Mouse (Mus musculus) MEL (cell line): ENCODE results near the gene Hps6. TPM values are rescaled to one million over a fixed set of nuclear protein-coding genes. Genes with fewer than 3 reads are reported as not detected.
A peak's percentile ranks its signal among the peaks of the same experiment; 100 is the strongest.

ENCODE experiments used
- DNase-seq: peaks from one replicate; pipeline ENCODE4 v3.0.0; 2011; ENCODE audit warnings: low read depth, low spot score
- H3K27ac ChIP-seq: 2 replicates; pipeline ENCODE4 v1.5.1; 2012; ENCODE audit warnings: low read depth, mild to moderate bottlenecking, control low read depth, low read length, moderate library complexity; ENCODE audit not compliant: control insufficient read depth
- H3K27me3 ChIP-seq, 2 experiments: fragments of 150-350 bp in 1 of 2; sonication (generic) in 1 of 2; 2 replicates each; pipeline ENCODE4 v1.6.1; 2012; ENCODE audit warnings: low read length in 2 of 2, mild to moderate bottlenecking in 2 of 2, improper control_type of control experiment in 1 of 2, moderate library complexity in 1 of 2; ENCODE audit not compliant: insufficient read depth in 2 of 2, control insufficient read depth in 1 of 2
- H3K36me3 ChIP-seq, 2 experiments: 2 replicates each; pipeline ENCODE4 v1.6.1; 2012 to 2014; ENCODE audit warnings: low read length in 2 of 2, improper control_type of control experiment in 1 of 2, inconsistent platforms in 1 of 2, mild to moderate bottlenecking in 1 of 2; ENCODE audit not compliant: insufficient read depth in 2 of 2, control insufficient read depth in 1 of 2
- H3K4me1 ChIP-seq, 2 experiments: fragments of 150-350 bp in 1 of 2; sonication (generic) in 1 of 2; 2 replicates each; pipeline ENCODE4 v1.6.1; 2012; ENCODE audit warnings: low read length in 2 of 2, improper control_type of control experiment in 1 of 2, mild to moderate bottlenecking in 1 of 2; ENCODE audit not compliant: insufficient read depth in 2 of 2, control insufficient read depth in 1 of 2
- H3K4me3 ChIP-seq, 2 experiments: fragments of 150-350 bp in 1 of 2; sonication (generic) in 1 of 2; 2 replicates each; pipeline ENCODE4 v1.5.1; 2012; ENCODE audit warnings: low read depth in 2 of 2, low read length in 2 of 2, mild to moderate bottlenecking in 2 of 2, moderate library complexity in 2 of 2, control low read depth in 1 of 2, improper control_type of control experiment in 1 of 2; ENCODE audit not compliant: control insufficient read depth in 1 of 2, insufficient read depth in 1 of 2
- H3K79me2 ChIP-seq: 2 replicates; pipeline ENCODE4 v1.6.1; 2012; ENCODE audit warnings: mild to moderate bottlenecking, low read length, moderate library complexity; ENCODE audit not compliant: control insufficient read depth, poor library complexity, insufficient read depth
- H3K9ac ChIP-seq: 2 replicates; pipeline ENCODE4 v1.6.1; 2012; ENCODE audit warnings: low read depth, mild to moderate bottlenecking, control low read depth, low read length, moderate library complexity; ENCODE audit not compliant: control insufficient read depth, poor library complexity, severe bottlenecking
- H3K9me3 ChIP-seq: fragments of 150-350 bp; sonication (generic); replicated peaks from 2 replicates; pipeline ENCODE4 v1.6.1; 2012; ENCODE audit warnings: mild to moderate bottlenecking, low read length, improper control_type of control experiment, moderate library complexity; ENCODE audit not compliant: insufficient read depth
- CHD2 ChIP-seq: IDR thresholded peaks from 2 replicates; pipeline ENCODE4 v1.6.1; 2011; ENCODE audit warnings: low read length, improper control_type of control experiment
- E2F4 ChIP-seq: IDR thresholded peaks from 2 replicates; pipeline ENCODE4 v1.6.1; 2011; ENCODE audit warnings: low read depth, low read length, improper control_type of control experiment, borderline replicate concordance
- ELF1 ChIP-seq: IDR thresholded peaks from 2 replicates; pipeline ENCODE4 v1.6.1; 2014; ENCODE audit warnings: low read depth, mild to moderate bottlenecking, inconsistent platforms, low read length, improper control_type of control experiment, moderate library complexity
- EP300 ChIP-seq, 2 experiments: IDR thresholded peaks; 2 replicates each; pipeline ENCODE4 v1.6.1; 2011; ENCODE audit warnings: improper control_type of control experiment in 2 of 2, low read length in 2 of 2, low read depth in 1 of 2, mild to moderate bottlenecking in 1 of 2
- ETS1 ChIP-seq: IDR thresholded peaks from 2 replicates; pipeline ENCODE4 v1.6.1; 2012; ENCODE audit warnings: low read depth, mild to moderate bottlenecking, inconsistent platforms, low read length, improper control_type of control experiment, moderate library complexity
- GABPA ChIP-seq: IDR thresholded peaks from 2 replicates; pipeline ENCODE4 v1.6.1; 2012; ENCODE audit warnings: low read depth, mild to moderate bottlenecking, inconsistent platforms, low read length, improper control_type of control experiment, moderate library complexity
- GATA1 ChIP-seq: IDR thresholded peaks from 2 replicates; pipeline ENCODE4 v1.6.1; 2011; ENCODE audit warnings: low read depth, low read length, improper control_type of control experiment
- HCFC1 ChIP-seq: IDR thresholded peaks from 2 replicates; pipeline ENCODE4 v1.6.1; 2012; ENCODE audit warnings: low read depth, mild to moderate bottlenecking, inconsistent platforms, low read length, improper control_type of control experiment, moderate library complexity
- JUND ChIP-seq: IDR thresholded peaks from 2 replicates; pipeline ENCODE4 v1.6.1; 2011; ENCODE audit warnings: low read depth, mild to moderate bottlenecking, improper control_type of control experiment, low read length
- KAT2A ChIP-seq: conservative IDR thresholded peaks from 2 replicates; pipeline ENCODE4 v1.6.1; 2012; ENCODE audit warnings: low read depth, low read length, improper control_type of control experiment, inconsistent platforms
- MAX ChIP-seq: IDR thresholded peaks from 2 replicates; pipeline ENCODE4 v1.6.1; 2011; ENCODE audit warnings: low read length, improper control_type of control experiment
- MYB ChIP-seq: IDR thresholded peaks from 2 replicates; pipeline ENCODE4 v1.6.1; 2011; ENCODE audit warnings: mild to moderate bottlenecking, low read depth, low read length, improper control_type of control experiment
- MYC ChIP-seq: IDR thresholded peaks from 2 replicates; pipeline ENCODE4 v1.6.1; 2011; ENCODE audit warnings: low read depth, mild to moderate bottlenecking, low read length, improper control_type of control experiment, moderate library complexity
- NELFE ChIP-seq: IDR thresholded peaks from 2 replicates; pipeline ENCODE4 v1.6.1; 2011; ENCODE audit warnings: low read depth, low read length, improper control_type of control experiment
- NRF1 ChIP-seq: IDR thresholded peaks from 2 replicates; pipeline ENCODE4 v1.6.1; 2014; ENCODE audit warnings: low read depth, mild to moderate bottlenecking, inconsistent platforms, low read length, improper control_type of control experiment, moderate library complexity; ENCODE audit not compliant: poor library complexity, insufficient read depth, severe bottlenecking
- POLR2A ChIP-seq, 2 experiments: IDR thresholded peaks; 2 replicates each; pipeline ENCODE4 v1.6.1; 2011 to 2012; ENCODE audit warnings: low read length in 2 of 2, mild to moderate bottlenecking in 2 of 2, control low read depth in 1 of 2, improper control_type of control experiment in 1 of 2, low read depth in 1 of 2, moderate library complexity in 1 of 2; ENCODE audit not compliant: control insufficient read depth in 1 of 2, insufficient read depth in 1 of 2, poor library complexity in 1 of 2
- RAD21 ChIP-seq: IDR thresholded peaks from 2 replicates; pipeline ENCODE4 v1.6.1; 2011; ENCODE audit warnings: mild to moderate bottlenecking, low read depth, low read length, improper control_type of control experiment
- RCOR1 ChIP-seq: IDR thresholded peaks from 2 replicates; pipeline ENCODE4 v1.6.1; 2012; ENCODE audit warnings: low read depth, mild to moderate bottlenecking, inconsistent platforms, low read length, improper control_type of control experiment
- SMC3 ChIP-seq: IDR thresholded peaks from 2 replicates; pipeline ENCODE4 v1.6.1; 2011; ENCODE audit warnings: low read depth, low read length, improper control_type of control experiment
- TAL1 ChIP-seq: IDR thresholded peaks from 2 replicates; pipeline ENCODE4 v1.6.1; 2012; ENCODE audit warnings: mild to moderate bottlenecking, inconsistent platforms, low read length, moderate library complexity, mixed read lengths
- TBP ChIP-seq: IDR thresholded peaks from 2 replicates; pipeline ENCODE4 v1.8.0; 2011; ENCODE audit warnings: low read depth, low read length, improper control_type of control experiment
- TCF12 ChIP-seq: IDR thresholded peaks from 2 replicates; pipeline ENCODE4 v1.6.1; 2014; ENCODE audit warnings: low read depth, mild to moderate bottlenecking, inconsistent platforms, low read length, improper control_type of control experiment, moderate library complexity
- ZC3H11A ChIP-seq: IDR thresholded peaks from 2 replicates; pipeline ENCODE4 v1.6.1; 2012; ENCODE audit warnings: low read depth, mild to moderate bottlenecking, inconsistent platforms, low read length, improper control_type of control experiment
- ZMIZ1 ChIP-seq: IDR thresholded peaks from 2 replicates; pipeline ENCODE4 v1.6.1; 2012; ENCODE audit warnings: low read depth, mild to moderate bottlenecking, inconsistent platforms, low read length, improper control_type of control experiment, moderate library complexity
- ZNF384 ChIP-seq: IDR thresholded peaks from 2 replicates; pipeline ENCODE4 v1.6.1; 2012; ENCODE audit warnings: low read depth, mild to moderate bottlenecking, inconsistent platforms, low read length, improper control_type of control experiment
- polyA plus RNA-seq, 2 experiments: library from polyadenylated mRNA; stranded (reverse) in 1 of 2; unstranded in 1 of 2; fragments of >175 nt in 1 of 2; fragments of >200 nt in 1 of 2; gene quantifications; 2 replicates each; pipeline versions ENCODE4 v1.2.1 to v1.2.4; 2012; ENCODE audit warnings: low replicate concordance in 2 of 2, low read depth in 1 of 2; ENCODE audit not compliant: insufficient read length in 2 of 2, insufficient read depth in 1 of 2, missing spikeins in 1 of 2
- total RNA-seq: library from RNA; depleted of rRNA; stranded (reverse); fragments of 300-350 nt; gene quantifications from 2 replicates; pipeline ENCODE4 v1.2.3, GENCODE M21; 2012

The Hps6 gene
- total and polyA plus RNA-seq, 3 experiments, result 11.5 to 13.2 TPM; not detected in 1

DNA sequence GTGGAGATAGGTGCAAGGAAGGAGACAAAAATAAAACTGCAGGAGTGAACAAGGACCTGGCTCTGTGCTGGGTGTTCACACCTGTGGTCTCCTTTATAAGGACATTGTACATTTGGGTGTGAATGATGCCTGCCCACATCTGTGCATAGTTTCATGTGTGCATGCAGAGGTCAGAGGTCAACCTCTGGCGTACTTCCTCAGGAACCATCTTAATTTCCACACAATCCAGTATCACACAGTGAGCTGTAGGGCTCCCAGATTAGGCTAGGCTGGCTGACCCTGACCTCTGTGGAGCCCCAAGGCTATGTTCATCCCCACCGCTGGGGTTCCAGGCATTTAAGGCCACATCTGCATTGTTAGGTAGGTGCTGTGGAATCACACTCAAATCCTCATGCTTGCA is 44.1 kb downstream of the Hps6 start:
- Histone ChIP-seq H3K4me1 (peaks cover 11 to 40% of the 10 kb centered on the region in 2 experiments), H3K79me2 (peaks cover 28% of the 10 kb centered on the region), H3K36me3 (peaks cover 0 to 29% of the 10 kb centered on the region in 2 experiments; a peak in 2 of 4 replicates), H3K4me3 (no peak overlapping the region), H3K27ac (no peak overlapping the region), H3K9ac (no peak overlapping the region), H3K9me3 (no peaks in the 10 kb centered on the region), H3K27me3 (no peaks in the 10 kb centered on the region)
- DNase-seq, result no peak
- TF ChIP-seq NELFE, result no peak
- no peak for TF ChIP-seq MYB
- no peak for TF ChIP-seq MYC

DNA sequence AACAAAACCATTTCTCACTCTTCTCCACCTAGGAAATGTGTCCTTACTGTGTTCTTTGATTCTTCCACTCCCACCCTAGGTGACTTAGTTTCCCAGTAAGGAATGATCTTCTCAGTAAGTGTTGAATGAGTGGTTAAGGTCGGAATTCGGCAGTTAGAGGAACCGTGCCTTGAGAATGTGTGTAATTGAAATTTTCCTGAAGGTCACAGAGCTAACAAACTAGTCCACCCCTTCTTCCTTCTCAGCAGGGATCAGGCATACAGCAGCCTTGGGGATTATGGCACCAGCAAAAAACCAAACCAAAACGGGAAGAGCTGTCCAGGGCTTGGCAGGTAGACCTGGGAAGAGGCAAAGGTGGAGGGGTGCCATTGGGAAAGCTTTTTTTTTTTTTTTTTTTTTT is 45.8 kb downstream of the Hps6 start:
- Histone ChIP-seq H3K4me3 (no peak overlapping the region), H3K27me3 (no peaks in the 10 kb centered on the region), H3K79me2 (peaks cover 12% of the 10 kb centered on the region), H3K9me3 (no peaks in the 10 kb centered on the region), H3K9ac (no peak overlapping the region), H3K4me1 (peaks cover 5 to 24% of the 10 kb centered on the region in 2 experiments), H3K36me3 (peaks cover 0 to 18% of the 10 kb centered on the region in 2 experiments; a peak in 2 of 4 replicates), H3K27ac (no peak overlapping the region)
- DNase-seq, result no peak
- TF ChIP-seq TCF12 (no peak), E2F4 (no peak), TAL1 (no peak), SMC3 (no peak), RAD21 (no peak), NRF1 (no peak), POLR2A (IDR thresholded peaks at IDR 0.05; ENCODE audit: control insufficient read depth in 1 of 2, insufficient read depth in 1 of 2, low read depth in 1 of 2, low read length in 2 of 2, poor library complexity in 1 of 2) (no peak), NELFE (no peak), ETS1 (no peak)
- TF ChIP-seq, all 39 proteins: peak for 0

DNA sequence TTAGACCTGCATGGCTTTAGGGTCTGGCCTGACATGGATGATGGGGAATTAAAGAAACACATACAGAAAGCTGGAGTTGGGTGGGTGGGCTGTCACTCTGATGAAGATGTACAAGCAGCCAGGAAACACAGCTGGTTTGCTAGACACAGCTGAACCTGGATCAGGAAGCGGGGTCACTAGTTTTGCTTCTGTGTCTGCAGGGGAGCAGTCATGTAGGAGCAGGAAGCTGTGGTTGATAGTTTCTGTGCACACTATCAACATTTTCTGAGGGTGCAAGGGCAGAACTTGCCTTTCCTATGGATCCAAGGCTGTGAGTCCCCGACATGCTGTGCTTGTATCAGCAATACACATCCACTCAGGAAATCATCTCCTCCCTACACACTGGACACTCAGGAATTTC is 47.2 kb downstream of the Hps6 start:
- H3K9ac ChIP-seq, result peak overlapping the region; percentile 46
- no peaks in the 10 kb centered on the region; the same call in 1 of the 2 replicates for H3K79me2 ChIP-seq
- DNase-seq, result peak; percentile 81
- peaks cover 5 to 23% of the 10 kb centered on the region in 2 experiments for H3K4me1 ChIP-seq
- no peaks in the 10 kb centered on the region for H3K27me3 ChIP-seq
- no peaks in the 10 kb centered on the region for H3K9me3 ChIP-seq
- H3K4me3 ChIP-seq, result peak overlapping the region; percentile 31 to 57
- peaks cover 0 to 18% of the 10 kb centered on the region in 2 experiments; a peak in 2 of 4 replicates for H3K36me3 ChIP-seq
- peak overlapping the region; percentile 46 for H3K27ac ChIP-seq
- no peak for TF ChIP-seq GABPA
- no peak for TF ChIP-seq JUND
- TF ChIP-seq EP300 (IDR thresholded peaks at IDR 0.05; ENCODE audit: low read depth in 1 of 2, low read length in 2 of 2), result peak; percentile 31 to 45; a peak in 2 of 4 replicates
- TF ChIP-seq TBP, result peak; percentile 64
- peak in 1 of 2 experiments; percentile 23; a peak in 1 of 4 replicates for TF ChIP-seq POLR2A (IDR thresholded peaks at IDR 0.05; ENCODE audit: control insufficient read depth in 1 of 2, insufficient read depth in 1 of 2, low read depth in 1 of 2, low read length in 2 of 2, poor library complexity in 1 of 2)
- TF ChIP-seq SMC3, result no peak
- TF ChIP-seq ZMIZ1, result no peak
- 0 out of 2 replicates have a peak, but pooled peaks have one; percentile 36 for TF ChIP-seq GATA1
- TF ChIP-seq NRF1, result no peak
- peak; percentile 72 for TF ChIP-seq ELF1
- no peak for TF ChIP-seq CHD2
- TF ChIP-seq ZNF384, result no peak
- TF ChIP-seq MYC, result peak; percentile 45; the same call in 1 of the 2 replicates
- peak; percentile 71 for TF ChIP-seq ETS1
- no peak for TF ChIP-seq HCFC1
- peak; percentile 46; the same call in 1 of the 2 replicates for TF ChIP-seq RCOR1
- TF ChIP-seq MYB, result no peak
- TF ChIP-seq MAX, result peak; percentile 16; the same call in 1 of the 2 replicates
- TF ChIP-seq KAT2A, result no peak
- TF ChIP-seq ZC3H11A, result no peak
